14 mouse cellular contexts compared by ENCODE assay signal in the genomic region with DNA sequence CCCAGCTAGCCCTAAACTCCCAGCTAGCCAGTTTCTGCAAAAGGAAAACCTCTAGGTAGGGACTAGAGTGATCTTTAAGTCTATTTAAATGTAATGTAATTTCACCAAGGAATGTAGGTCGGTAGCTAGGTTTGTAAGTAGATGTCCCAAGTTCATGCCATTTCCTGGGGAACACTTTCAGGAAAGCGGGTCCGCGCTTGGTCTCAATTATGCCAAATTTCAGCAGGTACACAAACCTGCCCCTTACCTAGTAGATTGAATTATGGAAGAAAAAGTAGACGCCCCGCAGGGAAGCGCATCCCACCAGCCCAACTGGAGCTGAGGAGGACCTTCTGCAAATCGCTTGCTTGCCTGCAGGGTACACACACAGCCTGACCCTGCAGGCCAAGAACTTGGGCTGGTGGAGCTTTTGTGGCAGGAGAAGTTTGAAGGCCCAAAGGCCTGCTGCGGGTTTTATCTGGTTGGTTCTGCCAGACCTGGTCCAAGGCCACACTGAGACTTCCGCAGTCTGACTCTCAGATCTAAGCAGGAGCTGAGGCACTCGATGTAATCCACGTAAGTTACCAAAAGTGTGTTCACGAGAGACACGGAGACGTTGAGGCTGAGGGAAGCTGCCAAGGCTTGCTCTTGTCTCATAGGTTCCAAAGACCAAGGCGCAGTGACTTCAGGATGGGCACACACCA. TPM values are rescaled to one million over a fixed set of nuclear protein-coding genes. Genes with fewer than 3 reads are reported as not detected.
DNase-seq lines count a peak whose midpoint lies in the region; ATAC-seq and TF ChIP-seq lines count a peak whose summit lies in the region.
"Had no signal": no experiment of that assay in that cellular context is flagged by ENCODE, and none has a peak within 500 bp of the region (broad histone marks: within the 10 kb centered on the region; RNA-seq: fewer than 3 reads in every experiment).

No protein-coding gene starts in this region.

- peak overlapping the region; percentile 41 for H3K4me2 ChIP-seq in heart, embryonic 13.5 days
- H3K4me2 ChIP-seq in forebrain, embryonic 11.5 days (ENCODE audit: low read depth, low read length, severe bottlenecking), result peak overlapping the region; percentile 41
- peak overlapping the region; percentile 40; the same call in 1 of the 2 replicates for H3K4me2 ChIP-seq in hindbrain, postnatal 0 days (ENCODE audit: low read depth, low read length)
- peak overlapping the region; percentile 50 for H3K4me2 ChIP-seq in neural tube, embryonic 12.5 days (replicated peaks)

- no peak for DNase-seq in heart, adult 2 months
- no peak for DNase-seq in forebrain, embryonic 11.5 days (ENCODE audit: low spot score)
- no peak for DNase-seq in hindbrain, postnatal 0 days (ENCODE audit: low spot score)
- DNase-seq in thymus, adult 2 months, result no peak
- no peak for DNase-seq in lung, postnatal 14 days
- DNase-seq: adrenal gland, postnatal 14 days; cerebellum, adult 9-11 months had no signal

- intact Hi-C loops in heart, adult 2 months (cut with DNase I), result no loop called here

- H3K4me3 ChIP-seq in heart, embryonic 13.5 days, result 0 out of 2 replicates have a peak overlapping the region, but pooled peaks have one; percentile 29
- H3K4me3 ChIP-seq in heart, adult 2 months, result no peak overlapping the region
- H3K4me3 ChIP-seq in forebrain, embryonic 11.5 days (ENCODE audit: low read depth, low read length), result no peak overlapping the region
- no peak overlapping the region for H3K4me3 ChIP-seq in hindbrain, postnatal 0 days (ENCODE audit: low read length)
- no peak overlapping the region for H3K4me3 ChIP-seq in neural tube, embryonic 12.5 days
- H3K4me3 ChIP-seq in thymus, adult 2 months (ENCODE audit: control insufficient read depth, insufficient read depth, low read length), result no peak overlapping the region

- no peaks in the 10 kb centered on the region for H3K36me3 ChIP-seq in heart, embryonic 13.5 days
- H3K36me3 ChIP-seq in heart, adult 2 months (ENCODE audit: control insufficient read depth, insufficient read depth, low read length), result no peaks in the 10 kb centered on the region
- H3K36me3 ChIP-seq in forebrain, embryonic 11.5 days (ENCODE audit: control insufficient read depth, insufficient read depth, low read length), result no peaks in the 10 kb centered on the region
- no peaks in the 10 kb centered on the region for H3K36me3 ChIP-seq in hindbrain, postnatal 0 days (ENCODE audit: insufficient read depth, low read length)
- H3K36me3 ChIP-seq in neural tube, embryonic 12.5 days, result no peaks in the 10 kb centered on the region
- H3K36me3 ChIP-seq in thymus, adult 2 months (ENCODE audit: control insufficient read depth, insufficient read depth, low read length), result no peaks in the 10 kb centered on the region

- TF ChIP-seq EP300 in heart, adult 2 months (IDR thresholded peaks at IDR 0.05; ENCODE audit: insufficient read depth, low read depth, low read length), result no peak

- TF ChIP-seq CTCF in heart, adult 2 months (IDR thresholded peaks at IDR 0.05), result no peak
- no peak for TF ChIP-seq CTCF in hindbrain, postnatal 0 days (IDR thresholded peaks at IDR 0.05; ENCODE audit: low read depth)
- no peak for TF ChIP-seq CTCF in thymus, adult 2 months (IDR thresholded peaks at IDR 0.05; ENCODE audit: borderline replicate concordance, control insufficient read depth, extremely low read depth, insufficient read depth, low read length, poor library complexity)

- ATAC-seq in heart, embryonic 13.5 days (ENCODE audit: extremely low read depth, insufficient number of reproducible peaks, low FRiP score, low TSS enrichment), result no peak
- ATAC-seq in forebrain, embryonic 11.5 days (replicated peaks; ENCODE audit: low FRiP score), result no peak
- no peak for ATAC-seq in hindbrain, postnatal 0 days
- ATAC-seq in neural tube, embryonic 12.5 days (ENCODE audit: low FRiP score, low read depth), result no peak
- ATAC-seq in megakaryocyte, adult 5-6 weeks (ENCODE audit: poor library complexity, severe bottlenecking), result no peak

- H3K9ac ChIP-seq in heart, embryonic 13.5 days, result no peak overlapping the region
- no peak overlapping the region for H3K9ac ChIP-seq in heart, adult 2 months (ENCODE audit: low read depth, low read length)
- H3K9ac ChIP-seq in forebrain, embryonic 11.5 days (ENCODE audit: low read length), result peak overlapping the region; percentile 42
- H3K9ac ChIP-seq in hindbrain, postnatal 0 days (replicated peaks; ENCODE audit: low read length), result no peak overlapping the region
- H3K9ac ChIP-seq in neural tube, embryonic 12.5 days, result no peak overlapping the region

- WGBS in heart, embryonic 13.5 days, result 10% methylated on average over 16 of the region's 16 CpGs
- WGBS in heart, adult 2 months, result 28% methylated on average over 16 of the region's 16 CpGs
- WGBS in forebrain, embryonic 11.5 days, result 17% methylated on average over 16 of the region's 16 CpGs
- 34% methylated on average over 16 of the region's 16 CpGs for WGBS in hindbrain, postnatal 0 days
- WGBS in neural tube, embryonic 12.5 days, result 17% methylated on average over 16 of the region's 16 CpGs
- WGBS in thymus, adult 2 months, result 36% methylated on average over 16 of the region's 16 CpGs

- H3K79me2 ChIP-seq in heart, adult 2 months (replicated peaks; ENCODE audit: control insufficient read depth, insufficient read depth, low read length), result no peaks in the 10 kb centered on the region

- H3K27ac ChIP-seq in heart, embryonic 13.5 days (replicated peaks), result no peak overlapping the region
- H3K27ac ChIP-seq in heart, adult 2 months, result no peak overlapping the region
- no peak overlapping the region for H3K27ac ChIP-seq in forebrain, embryonic 11.5 days (ENCODE audit: low read depth, low read length)
- no peak overlapping the region for H3K27ac ChIP-seq in hindbrain, postnatal 0 days
- no peak overlapping the region for H3K27ac ChIP-seq in neural tube, embryonic 12.5 days
- H3K27ac ChIP-seq in thymus, adult 2 months (ENCODE audit: control insufficient read depth, insufficient read depth, low read length), result no peak overlapping the region

- H3K9me3 ChIP-seq in heart, embryonic 13.5 days, result no peaks in the 10 kb centered on the region
- H3K9me3 ChIP-seq in forebrain, embryonic 11.5 days (ENCODE audit: control insufficient read depth, low read length), result no peaks in the 10 kb centered on the region; the same call in 1 of the 2 replicates
- H3K9me3 ChIP-seq in hindbrain, postnatal 0 days (ENCODE audit: low read length), result no peaks in the 10 kb centered on the region
- no peaks in the 10 kb centered on the region for H3K9me3 ChIP-seq in neural tube, embryonic 12.5 days

- H3K4me1 ChIP-seq in heart, embryonic 13.5 days, result peaks cover 16% of the 10 kb centered on the region
- H3K4me1 ChIP-seq in heart, adult 2 months (ENCODE audit: control insufficient read depth, insufficient read depth, low read length), result no peaks in the 10 kb centered on the region
- H3K4me1 ChIP-seq in forebrain, embryonic 11.5 days (replicated peaks; ENCODE audit: control insufficient read depth, insufficient read depth, low read length), result peaks cover 32% of the 10 kb centered on the region
- no peaks in the 10 kb centered on the region for H3K4me1 ChIP-seq in hindbrain, postnatal 0 days (ENCODE audit: insufficient read depth, low read length)
- peaks cover 39% of the 10 kb centered on the region for H3K4me1 ChIP-seq in neural tube, embryonic 12.5 days
- no peaks in the 10 kb centered on the region for H3K4me1 ChIP-seq in thymus, adult 2 months (replicated peaks; ENCODE audit: control insufficient read depth, insufficient read depth, low read length)

- H3K27me3 ChIP-seq in heart, embryonic 13.5 days (replicated peaks), result peaks cover 91% of the 10 kb centered on the region
- peaks cover 20% of the 10 kb centered on the region for H3K27me3 ChIP-seq in heart, adult 2 months (ENCODE audit: control insufficient read depth, insufficient read depth, low read length)
- H3K27me3 ChIP-seq in forebrain, embryonic 11.5 days (ENCODE audit: control insufficient read depth, insufficient read depth, low read length), result peaks cover 21% of the 10 kb centered on the region
- H3K27me3 ChIP-seq in hindbrain, postnatal 0 days (ENCODE audit: insufficient read depth, low read length), result peaks cover 26% of the 10 kb centered on the region
- peaks cover 64% of the 10 kb centered on the region for H3K27me3 ChIP-seq in neural tube, embryonic 12.5 days (replicated peaks)
- peaks cover 21% of the 10 kb centered on the region for H3K27me3 ChIP-seq in thymus, adult 2 months (ENCODE audit: control insufficient read depth, insufficient read depth, low read length)

- TF ChIP-seq POLR2A in heart, adult 2 months (IDR thresholded peaks at IDR 0.05; ENCODE audit: insufficient read depth, low read depth, low read length), result no peak
- TF ChIP-seq POLR2A in thymus, adult 2 months (IDR thresholded peaks at IDR 0.05; ENCODE audit: control insufficient read depth, extremely low read depth, insufficient read depth, low read length, poor library complexity), result no peak

RNA-seq across cellular contexts. Expression of a gene that starts 11.6 kb away (rescaled TPM):
- polyA plus RNA-seq in heart, embryonic 13.5 days (2015; fragmentation: Nextera tagmentation; extraction: Ambion mirVana), result 0.05 and 0.06 TPM in 2 replicates
- not detected for total RNA-seq in heart, adult 2 months (2021)
- polyA plus RNA-seq in heart, adult 2 months (2012; rRNA removed), result 0.21 TPM in 1 of 2 replicates, not detected in the other
- polyA plus RNA-seq in forebrain, embryonic 11.5 days (2014; fragmentation: Nextera tagmentation; extraction: Ambion mirVana), result 21.6 and 23.8 TPM in 2 replicates
- total RNA-seq in hindbrain, postnatal 0 days (2014; rRNA removed), result 15.9 and 20.1 TPM in 2 replicates
- 4.1 TPM in 2 replicates for polyA plus RNA-seq in hindbrain, postnatal 0 days (2015; fragmentation: Nextera tagmentation; extraction: Ambion mirVana)
- polyA plus RNA-seq in neural tube, embryonic 12.5 days (2016; fragmentation: Nextera tagmentation; extraction: Ambion mirVana), result 14.9 and 15.1 TPM in 2 replicates
- total RNA-seq in megakaryocyte, adult 5-6 weeks (2015), result not detected in 2 replicates
- not detected in 2 replicates for total RNA-seq in megakaryocyte, adult 5-6 weeks (2017)
- 0.59 and 1.0 TPM in 2 replicates for polyA plus RNA-seq in thymus, adult 2 months (2012; rRNA removed)
- total RNA-seq: adrenal gland, postnatal 14 days; heart, adult 8-10 months had no signal
- polyA plus RNA-seq: kidney, adult 2 months; liver, embryonic 16.5 days had no signal

RNA-seq across cellular contexts. Expression of a gene that starts 41.6 kb away (rescaled TPM):
- not detected in 2 replicates for polyA plus RNA-seq in heart, embryonic 13.5 days (2015; fragmentation: Nextera tagmentation; extraction: Ambion mirVana)
- total RNA-seq in heart, adult 2 months (2021), result not detected
- not detected in 2 replicates for polyA plus RNA-seq in heart, adult 2 months (2012; rRNA removed)
- polyA plus RNA-seq in forebrain, embryonic 11.5 days (2014; fragmentation: Nextera tagmentation; extraction: Ambion mirVana), result not detected in 2 replicates
- not detected in 2 replicates for total RNA-seq in hindbrain, postnatal 0 days (2014; rRNA removed)
- not detected in 2 replicates for polyA plus RNA-seq in hindbrain, postnatal 0 days (2015; fragmentation: Nextera tagmentation; extraction: Ambion mirVana)
- polyA plus RNA-seq in neural tube, embryonic 12.5 days (2016; fragmentation: Nextera tagmentation; extraction: Ambion mirVana), result not detected in 2 replicates
- not detected in 2 replicates for total RNA-seq in megakaryocyte, adult 5-6 weeks (2015)
- total RNA-seq in megakaryocyte, adult 5-6 weeks (2017), result not detected in 2 replicates
- polyA plus RNA-seq in thymus, adult 2 months (2012; rRNA removed), result not detected in 2 replicates
- total RNA-seq: adrenal gland, postnatal 14 days; heart, adult 8-10 months; left cerebral cortex, adult 8-10 months had no signal
- polyA plus RNA-seq: kidney, adult 2 months; liver, embryonic 16.5 days had no signal
